Mouse (Mus musculus) heart, embryonic 11.5 days (tissue): Measurements from ENCODE around the gene Hist2h2bb. TPM values are rescaled to one million over a fixed set of nuclear protein-coding genes. Genes with fewer than 3 reads are reported as not detected.
"Not testable (repeated sequence)": the region's sequence is repeated elsewhere in the genome, so short reads cannot be mapped to it uniquely, and the experiment has no call there.

ENCODE experiments used
- ATAC-seq: fragments of 200-750 bp; cut with Nextera tagmentation; replicated peaks from 2 replicates; pipeline ENCODE4 v1.8.0; 2017; ENCODE audit warnings: moderate library complexity; ENCODE audit not compliant: insufficient number of reproducible peaks, low FRiP score, low TSS enrichment
- H3K27ac ChIP-seq: fragments of 300-500 bp; sonication (generic); 2 replicates; pipeline ENCODE4 v1.5.1; 2014; ENCODE audit warnings: mild to moderate bottlenecking, low read depth, low read length
- H3K27me3 ChIP-seq: fragments of 300-500 bp; sonication (generic); 2 replicates; pipeline ENCODE4 v1.6.1; 2014; ENCODE audit warnings: mild to moderate bottlenecking, low read length, mixed read lengths; ENCODE audit not compliant: control insufficient read depth, insufficient read depth
- H3K36me3 ChIP-seq: fragments of 300-500 bp; sonication (generic); 2 replicates; pipeline ENCODE4 v1.6.1; 2014; ENCODE audit warnings: mild to moderate bottlenecking, low read length, moderate library complexity, mixed read lengths; ENCODE audit not compliant: control insufficient read depth, insufficient read depth
- H3K4me1 ChIP-seq: fragments of 300-500 bp; sonication (generic); 2 replicates; pipeline ENCODE4 v1.6.1; 2014; ENCODE audit warnings: low read length; ENCODE audit not compliant: control insufficient read depth, insufficient read depth
- H3K4me2 ChIP-seq: fragments of 300-500 bp; sonication (generic); 2 replicates; pipeline ENCODE4 v1.6.1; 2014; ENCODE audit warnings: mild to moderate bottlenecking, moderate library complexity
- H3K4me3 ChIP-seq: fragments of 300-500 bp; sonication (generic); 2 replicates; pipeline ENCODE4 v1.5.1; 2014; ENCODE audit warnings: low read depth, low read length
- H3K9ac ChIP-seq: fragments of 300-500 bp; sonication (generic); 2 replicates; pipeline ENCODE4 v1.6.1; 2014; ENCODE audit warnings: mild to moderate bottlenecking, low read depth, low read length, moderate library complexity
- H3K9me3 ChIP-seq: fragments of 300-500 bp; sonication (generic); replicated peaks from 2 replicates; pipeline ENCODE4 v1.6.1; 2016; ENCODE audit warnings: low read length; ENCODE audit not compliant: control insufficient read depth
- whole genome bisulfite sequencing: fragments of 180-500 bp; shearing (Covaris S2); extraction: QIAGEN DNeasy Blood & Tissue Kit; methylation state at CpG from one replicate; pipeline ENCODE4 v1.1.7; 2014; ENCODE audit not compliant: insufficient replicate concordance; 5-methylcytosine and 5-hydroxymethylcytosine counted together
- polyA plus RNA-seq: library from polyadenylated mRNA; unstranded; fragments of >200 nt; fragmentation: Nextera tagmentation; extraction: Ambion mirVana; gene quantifications from 2 replicates; pipeline ENCODE4 v1.2.1, GENCODE M21; 2014

Hist2h2bb gene
- 6.6 and 7.1 TPM in 2 replicates for polyA plus RNA-seq

DNA sequence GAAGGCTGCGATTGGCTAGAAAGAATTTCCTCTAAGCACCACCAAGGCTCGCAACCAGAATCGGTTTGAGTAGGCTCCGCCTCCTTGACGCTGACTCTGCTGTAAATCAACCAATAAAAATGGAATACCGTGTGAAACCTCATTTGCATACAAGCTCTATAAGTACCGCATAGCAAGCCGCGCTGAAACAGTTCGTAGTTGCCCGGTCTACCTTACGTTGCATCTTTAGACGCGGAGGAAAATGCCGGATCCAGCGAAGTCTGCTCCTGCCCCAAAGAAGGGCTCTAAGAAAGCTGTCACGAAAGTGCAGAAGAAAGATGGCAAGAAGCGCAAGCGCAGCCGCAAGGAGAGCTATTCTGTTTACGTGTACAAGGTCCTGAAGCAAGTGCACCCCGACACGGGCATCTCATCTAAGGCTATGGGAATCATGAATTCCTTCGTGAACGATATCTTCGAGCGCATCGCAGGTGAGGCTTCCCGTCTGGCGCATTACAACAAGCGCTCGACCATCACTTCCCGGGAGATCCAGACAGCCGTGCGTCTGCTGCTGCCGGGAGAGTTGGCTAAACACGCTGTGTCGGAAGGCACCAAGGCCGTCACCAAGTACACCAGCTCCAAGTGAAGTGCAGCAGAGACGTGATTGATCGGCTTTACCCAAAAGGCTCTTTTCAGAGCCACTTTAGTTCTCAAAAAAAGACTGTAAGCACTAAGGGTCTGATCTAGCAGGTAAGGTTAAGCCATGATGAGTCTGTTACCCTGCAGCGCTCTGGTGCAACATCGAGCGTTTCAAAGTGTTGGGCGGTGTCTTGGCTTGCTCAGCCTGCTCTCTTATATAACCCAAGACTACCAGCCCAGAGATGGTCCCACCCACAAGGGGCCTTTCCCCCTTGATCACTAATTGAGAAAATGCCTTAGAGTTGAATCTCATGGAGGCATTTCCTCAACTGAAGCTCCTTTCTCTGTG, at the start of gene Hist2h2bb:
Gene Hist2h2bb (plus strand): TSS at position 242 of the 964 bp plus-strand sequence.
- Histone ChIP-seq H3K36me3 (no peaks in the 10 kb centered on the region), H3K9me3 (no peaks in the 10 kb centered on the region), H3K4me2 (peak within 1 kb of the TSS; percentile 77), H3K4me3 (peak within 1 kb of the TSS; percentile 39), H3K27me3 (no peaks in the 10 kb centered on the region), H3K4me1 (no peaks in the 10 kb centered on the region), H3K9ac (peak within 1 kb of the TSS; percentile 79), H3K27ac (peak within 1 kb of the TSS; percentile 97)
- ATAC-seq, result peak; percentile 95
- WGBS, result under 1% methylated on average over 45 of the region's 45 CpGs

DNA sequence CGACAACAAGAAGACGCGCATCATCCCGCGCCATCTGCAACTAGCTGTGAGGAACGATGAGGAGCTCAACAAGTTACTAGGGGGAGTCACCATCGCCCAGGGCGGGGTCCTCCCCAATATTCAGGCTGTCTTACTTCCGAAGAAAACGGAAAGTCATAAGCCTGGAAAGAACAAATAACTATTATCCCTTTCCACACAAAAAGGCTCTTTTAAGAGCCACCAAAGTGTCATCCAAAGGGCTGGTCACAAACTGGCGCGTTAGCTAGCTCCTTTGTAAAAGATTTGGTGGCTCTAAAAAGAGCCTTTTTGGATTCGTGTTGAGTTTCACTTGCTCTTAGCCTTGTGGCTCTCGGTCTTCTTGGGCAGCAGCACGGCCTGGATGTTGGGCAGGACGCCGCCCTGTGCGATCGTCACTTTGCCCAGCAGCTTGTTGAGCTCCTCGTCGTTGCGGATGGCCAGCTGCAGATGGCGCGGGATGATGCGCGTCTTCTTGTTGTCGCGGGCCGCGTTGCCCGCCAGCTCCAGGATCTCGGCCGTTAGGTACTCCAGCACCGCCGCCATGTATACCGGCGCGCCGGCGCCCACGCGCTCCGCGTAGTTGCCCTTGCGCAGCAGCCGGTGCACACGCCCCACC, 49.3 kb upstream of the Hist2h2bb start:
- not testable (repeated sequence) for H3K27me3 ChIP-seq, H3K36me3 ChIP-seq, H3K9me3 ChIP-seq
- ATAC-seq, result 0 out of 2 replicates have a peak, but pooled peaks have one; percentile 12
- under 1% methylated on average over 24 of the region's 47 CpGs for WGBS
- peak overlapping the region; percentile 97 for H3K9ac ChIP-seq
- H3K4me2 ChIP-seq, result peak overlapping the region; percentile 67
- H3K4me3 ChIP-seq, result peak overlapping the region; percentile 66
- H3K27ac ChIP-seq, result peak overlapping the region; percentile 99
- H3K4me1 ChIP-seq, result peaks cover 23% of the 10 kb centered on the region

DNA sequence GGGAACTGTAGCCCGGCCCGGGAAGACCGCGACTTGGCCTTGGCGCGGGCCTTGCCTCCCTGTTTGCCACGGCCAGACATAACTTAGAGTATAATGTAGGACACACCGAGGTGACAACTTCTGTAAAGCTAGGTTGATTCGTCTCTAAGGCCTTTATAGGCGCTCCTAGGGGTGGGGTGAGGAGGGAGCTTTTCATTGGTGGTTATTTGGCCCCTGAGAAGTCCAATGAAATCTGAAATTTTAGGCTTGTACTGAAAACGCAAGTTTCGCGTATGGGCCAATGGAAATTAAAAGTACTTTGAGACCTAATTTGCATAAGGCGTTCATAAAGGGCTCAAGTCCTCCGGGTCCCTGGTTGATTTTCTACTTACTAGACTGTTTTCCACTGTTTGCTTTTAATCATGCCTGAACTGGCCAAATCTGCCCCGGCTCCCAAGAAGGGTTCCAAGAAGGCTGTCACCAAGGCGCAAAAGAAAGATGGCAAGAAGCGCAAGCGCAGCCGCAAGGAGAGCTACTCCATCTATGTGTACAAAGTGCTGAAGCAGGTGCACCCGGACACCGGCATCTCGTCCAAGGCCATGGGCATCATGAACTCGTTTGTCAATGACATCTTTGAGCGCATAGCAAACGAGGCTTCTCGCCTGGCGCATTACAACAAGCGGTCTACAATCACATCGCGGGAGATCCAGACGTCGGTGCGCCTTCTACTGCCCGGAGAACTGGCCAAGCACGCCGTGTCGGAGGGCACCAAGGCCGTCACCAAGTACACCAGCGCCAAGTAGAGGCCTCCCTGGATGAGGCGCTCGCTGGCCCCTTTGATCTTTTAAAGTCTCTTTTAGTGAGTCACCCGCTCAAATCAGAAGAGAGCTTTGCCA, 48.5 kb upstream of the Hist2h2bb start, which contains the start of the genes Hist2h2ac and Hist2h2be:
Gene Hist2h2ac (minus strand): TSS at position 116 of the 875 bp plus-strand sequence.
Gene Hist2h2be (plus strand): TSS at position 355 of the 875 bp plus-strand sequence.
- Histone ChIP-seq H3K4me2 (peak within 1 kb of the TSS; percentile 67), H3K4me1 (peaks cover 28% of the 10 kb centered on the region), H3K9ac (peak within 1 kb of the TSS; percentile 97), H3K36me3 (no peaks in the 10 kb centered on the region), H3K27ac (peak within 1 kb of the TSS; percentile 99), H3K27me3 (no peaks in the 10 kb centered on the region), H3K9me3 (no peaks in the 10 kb centered on the region), H3K4me3 (peak within 1 kb of the TSS; percentile 66)
- under 1% methylated on average over 43 of the region's 43 CpGs for WGBS
- ATAC-seq, result peak; percentile 85

DNA sequence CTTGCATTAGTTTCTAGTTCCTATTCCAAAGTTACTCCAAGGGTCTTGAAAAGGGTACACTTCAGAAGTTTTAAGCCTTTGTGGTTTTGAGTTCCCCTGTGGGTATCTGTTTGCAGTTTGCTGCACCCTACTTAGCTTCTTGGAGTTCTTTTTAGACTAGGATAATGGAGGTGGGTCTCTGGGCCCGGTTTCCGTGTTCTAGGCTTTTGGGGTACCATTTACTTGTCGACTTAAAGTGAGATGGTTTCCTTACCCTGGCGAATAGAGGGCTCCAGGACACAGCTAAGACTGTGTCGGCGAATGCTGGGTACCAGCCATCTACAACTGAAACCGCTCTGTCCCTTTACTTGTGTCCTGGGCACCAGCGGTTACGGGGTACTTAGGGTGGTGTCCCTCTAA, 47.9 kb upstream of the Hist2h2bb start:
- Histone ChIP-seq H3K27me3 (no peaks in the 10 kb centered on the region), H3K4me2 (peak overlapping the region; percentile 67), H3K27ac (peak overlapping the region; percentile 99), H3K4me3 (peak overlapping the region; percentile 66), H3K9me3 (no peaks in the 10 kb centered on the region), H3K9ac (peak overlapping the region; percentile 97), H3K36me3 (no peaks in the 10 kb centered on the region), H3K4me1 (peaks cover 31% of the 10 kb centered on the region)
- no peak for ATAC-seq
- 35% methylated on average over 9 of the region's 9 CpGs for WGBS

DNA sequence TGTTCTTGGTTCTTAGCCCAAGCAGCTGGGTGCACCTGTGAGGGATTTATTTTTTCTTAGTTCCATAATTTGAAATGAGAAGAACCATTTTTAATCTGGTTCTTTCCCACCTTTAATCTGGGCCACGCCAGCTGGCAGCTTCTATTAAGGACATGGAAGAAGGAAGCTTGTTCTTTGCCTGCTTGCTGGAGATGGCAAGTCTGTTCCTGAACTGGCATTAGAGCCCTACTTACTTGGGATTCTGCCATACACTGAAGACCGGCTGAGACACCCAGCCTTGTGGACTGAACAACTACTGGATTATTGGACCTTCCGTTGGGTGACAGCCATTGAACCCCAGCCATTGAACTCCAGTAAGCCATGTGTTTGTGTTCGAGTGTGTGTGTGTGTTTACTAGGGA, 46.8 kb upstream of the Hist2h2bb start:
- ATAC-seq, result no peak
- 93% methylated on average over 4 of the region's 4 CpGs for WGBS
- H3K4me2 ChIP-seq, result peak overlapping the region; percentile 67; the same call in 1 of the 2 replicates
- H3K4me1 ChIP-seq, result peaks cover 31% of the 10 kb centered on the region
- H3K9ac ChIP-seq, result no peak overlapping the region
- H3K27me3 ChIP-seq, result no peaks in the 10 kb centered on the region
- H3K4me3 ChIP-seq, result no peak overlapping the region
- H3K9me3 ChIP-seq, result no peaks in the 10 kb centered on the region
- no peak overlapping the region for H3K27ac ChIP-seq
- no peaks in the 10 kb centered on the region for H3K36me3 ChIP-seq

DNA sequence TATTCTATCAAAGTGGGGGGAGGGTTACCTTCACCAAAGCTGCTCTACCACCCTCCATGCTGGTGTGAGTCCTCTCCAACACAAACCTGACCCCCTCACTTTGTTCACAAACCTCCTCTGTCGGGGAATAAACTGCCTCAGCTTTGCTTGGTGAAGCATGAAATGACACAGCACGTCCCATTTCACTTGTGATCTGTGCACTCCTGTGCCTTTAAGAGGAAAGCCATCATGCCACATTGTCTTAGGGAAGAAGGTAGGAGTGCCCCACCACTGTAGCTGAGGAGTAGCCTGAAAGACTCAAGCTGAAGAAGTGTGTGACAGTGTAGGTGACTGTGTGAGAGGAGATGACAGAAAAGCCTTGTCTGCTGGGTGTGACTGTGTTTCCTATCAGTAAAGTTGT, 44.1 kb upstream of the Hist2h2bb start:
- Histone ChIP-seq H3K27me3 (no peaks in the 10 kb centered on the region), H3K36me3 (no peaks in the 10 kb centered on the region), H3K4me1 (peaks cover 25% of the 10 kb centered on the region), H3K4me3 (no peak overlapping the region), H3K9ac (0 out of 2 replicates have a peak overlapping the region, but pooled peaks have one; percentile 28), H3K4me2 (no peak overlapping the region; the same call in 1 of the 2 replicates), H3K27ac (peak overlapping the region; percentile 46; the same call in 1 of the 2 replicates), H3K9me3 (no peaks in the 10 kb centered on the region)
- no peak for ATAC-seq
- WGBS, result 48% methylated on average over 2 of the region's 2 CpGs

DNA sequence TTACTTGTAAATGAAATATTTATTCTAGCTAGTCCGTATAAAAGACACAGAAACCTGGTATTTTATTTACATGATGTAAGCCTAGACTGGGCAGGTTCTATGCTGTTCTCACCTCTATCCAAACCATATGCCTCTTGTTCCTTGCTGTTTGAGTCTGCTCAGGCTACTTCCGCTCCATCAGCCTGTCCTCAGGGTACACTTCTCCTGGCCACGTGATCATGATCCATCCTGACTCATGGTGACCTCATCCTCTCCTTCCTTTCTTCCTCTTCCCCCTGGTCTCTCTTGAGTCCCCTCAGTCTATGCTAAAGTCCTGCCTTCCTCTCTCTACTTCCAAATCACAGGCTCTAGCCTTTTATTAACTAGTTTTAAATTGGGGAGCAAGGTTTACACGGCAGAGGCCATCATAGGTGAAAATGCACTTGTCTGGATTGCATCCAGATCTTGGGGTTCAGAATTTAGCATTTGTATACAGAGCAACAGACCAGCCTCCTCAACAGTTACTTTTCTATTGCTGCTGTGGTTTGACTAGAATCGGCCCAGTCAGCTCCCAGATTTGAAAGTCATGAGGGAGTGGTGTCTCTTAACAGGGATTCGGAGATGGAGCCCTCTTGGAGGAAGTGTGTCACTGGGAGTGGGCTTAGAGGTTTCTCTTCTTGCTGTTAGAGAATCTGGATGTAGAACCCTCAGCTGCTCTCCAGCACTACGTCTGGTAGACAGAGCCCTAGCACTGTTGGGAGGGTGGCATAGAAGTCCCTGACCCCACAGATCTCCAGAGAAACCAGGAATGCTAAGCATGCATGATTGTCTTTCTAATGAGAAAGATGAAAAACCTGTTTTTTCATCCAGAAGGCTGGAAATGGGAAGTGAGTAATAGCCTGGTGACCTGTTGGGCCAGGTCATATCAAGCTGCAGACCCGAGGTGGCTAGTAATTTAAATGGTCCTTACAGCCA, 42.6 kb upstream of the Hist2h2bb start:
- no peak overlapping the region for H3K4me2 ChIP-seq
- H3K9ac ChIP-seq, result no peak overlapping the region
- no peak overlapping the region for H3K27ac ChIP-seq
- ATAC-seq, result peak; percentile 45; the same call in 1 of the 2 replicates
- WGBS, result 67% methylated on average over 8 of the region's 8 CpGs
- H3K27me3 ChIP-seq, result no peaks in the 10 kb centered on the region
- H3K36me3 ChIP-seq, result no peaks in the 10 kb centered on the region
- peaks cover 20% of the 10 kb centered on the region for H3K4me1 ChIP-seq
- no peak overlapping the region for H3K4me3 ChIP-seq
- H3K9me3 ChIP-seq, result no peaks in the 10 kb centered on the region
